Mouse (Mus musculus): ENCODE measurements around the gene Apoc4. TPM values are rescaled to one million over a fixed set of nuclear protein-coding genes. Genes with fewer than 3 reads are reported as not detected.

Apoc4 gene
- polyA plus RNA-seq, 1 experiment from 2014 or later, result 0.29 TPM

DNA sequence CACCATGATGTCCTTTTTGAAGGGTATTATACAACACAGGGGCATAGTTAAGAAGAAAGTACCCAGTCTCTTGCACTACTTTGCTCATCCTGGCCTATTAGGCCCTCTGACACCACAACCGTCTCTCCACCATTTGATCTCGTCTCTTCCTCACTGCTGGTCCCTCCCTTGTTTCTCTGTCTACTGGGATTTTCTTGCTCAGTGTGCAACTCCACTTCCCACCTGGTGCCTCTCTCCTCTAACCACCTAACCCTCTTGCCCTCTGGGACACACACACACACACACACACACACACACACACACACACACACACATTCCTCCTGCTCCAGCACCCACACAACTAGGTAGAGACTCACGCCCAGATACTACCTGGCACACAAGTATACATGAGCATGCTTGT is 2.4 kb downstream of the Apoc4 start:
- no peak for DNase-seq (ENCODE audit: low spot score)

DNA sequence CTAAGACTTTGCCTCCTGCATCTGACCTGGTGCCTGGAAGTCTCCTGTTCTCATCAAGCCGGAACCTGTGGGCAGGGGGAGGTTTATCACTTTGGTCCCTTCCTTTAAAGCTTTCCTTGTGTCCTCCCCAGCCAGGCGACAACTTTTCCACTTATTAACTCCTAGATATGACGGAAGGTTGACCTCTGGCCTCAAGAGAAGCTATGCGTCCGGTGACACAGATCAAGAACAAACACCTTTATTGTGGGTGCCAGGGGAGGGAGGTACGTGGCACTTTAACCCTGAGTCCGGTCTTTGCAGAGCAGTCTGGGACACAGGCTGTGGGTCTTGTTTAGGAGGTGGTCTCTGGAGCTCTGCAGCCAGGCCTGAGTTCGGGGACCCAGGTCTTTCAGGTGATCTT is 3.4 kb downstream of the Apoc4 start, which contains the start of gene Apoc2:
Gene Apoc2, minus strand, starts transcription at position 70 of the 400 bp plus-strand sequence.
- no peak for DNase-seq (ENCODE audit: low spot score)

DNA sequence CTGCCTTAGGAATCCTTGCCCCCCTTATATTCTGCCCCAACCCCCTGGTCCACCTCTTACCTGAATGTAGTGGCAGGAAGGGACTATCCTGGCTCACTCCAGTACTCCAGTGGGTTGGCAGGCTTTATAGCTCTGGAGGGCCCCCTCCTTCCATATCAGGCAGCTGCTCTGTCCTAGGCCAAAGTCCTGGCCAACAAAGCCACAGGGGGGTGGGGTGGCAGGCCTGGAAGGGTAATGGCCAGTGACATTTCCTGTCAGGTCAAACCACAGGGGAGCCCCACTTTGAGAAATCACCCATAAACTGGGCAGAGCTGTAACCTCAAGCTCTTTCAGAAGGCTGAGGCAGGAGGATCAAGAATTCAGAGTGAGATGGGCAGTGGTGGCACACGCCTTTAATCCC is 4.6 kb downstream of the Apoc4 start:
- DNase-seq (ENCODE audit: low spot score), result no peak

DNA sequence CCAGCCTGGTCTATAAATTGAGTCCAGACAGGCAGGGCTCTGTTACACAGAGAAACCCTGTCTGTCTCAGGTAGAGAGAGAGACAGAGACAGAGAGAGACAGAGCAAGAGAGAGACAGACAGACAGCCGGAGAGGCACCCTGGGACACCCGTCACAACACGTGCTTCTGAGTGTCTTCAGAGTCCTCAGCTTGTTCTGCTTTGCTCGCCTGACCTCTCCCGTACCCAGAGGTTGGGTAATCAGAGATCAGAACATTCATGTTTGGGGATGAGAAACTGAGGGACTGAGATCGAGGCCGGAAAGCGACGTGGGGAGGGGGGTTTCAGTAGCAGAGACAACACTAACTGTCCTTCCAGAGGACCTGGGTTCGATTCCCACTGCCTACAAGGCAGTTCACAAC is 5.5 kb downstream of the Apoc4 start:
- no peak for DNase-seq (ENCODE audit: low spot score)

DNA sequence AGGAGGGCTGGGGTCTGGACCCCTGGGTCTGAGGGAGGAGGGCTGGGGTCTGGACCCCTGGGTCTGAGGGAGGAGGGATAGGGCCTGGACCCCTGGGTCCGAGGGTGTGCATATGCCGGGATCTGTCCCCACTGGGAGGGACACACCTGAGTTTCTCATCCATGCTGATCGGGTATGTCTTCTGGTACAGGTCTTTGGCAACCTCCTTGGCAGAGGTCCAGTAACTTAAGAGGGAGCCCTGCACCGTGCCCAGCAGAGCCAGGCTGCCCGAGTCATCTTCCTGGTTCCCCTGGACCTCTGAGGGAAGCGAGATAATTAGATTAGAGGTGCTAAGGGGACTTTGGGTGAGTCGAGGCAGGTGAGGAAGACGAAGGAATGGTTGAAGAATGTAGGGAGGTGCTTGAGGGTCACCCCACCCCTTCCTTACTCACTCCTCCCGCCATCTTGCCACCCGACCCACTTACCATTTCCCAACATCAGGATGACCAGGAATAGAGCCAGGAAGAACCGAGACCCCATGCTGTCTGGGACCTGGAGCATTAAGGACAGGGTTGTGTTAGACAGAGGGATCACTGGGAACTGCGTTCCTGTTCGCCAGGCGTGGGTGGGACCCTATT is 8.1 kb downstream of the Apoc4 start:
- DNase-seq (ENCODE audit: low spot score), result no peak

DNA sequence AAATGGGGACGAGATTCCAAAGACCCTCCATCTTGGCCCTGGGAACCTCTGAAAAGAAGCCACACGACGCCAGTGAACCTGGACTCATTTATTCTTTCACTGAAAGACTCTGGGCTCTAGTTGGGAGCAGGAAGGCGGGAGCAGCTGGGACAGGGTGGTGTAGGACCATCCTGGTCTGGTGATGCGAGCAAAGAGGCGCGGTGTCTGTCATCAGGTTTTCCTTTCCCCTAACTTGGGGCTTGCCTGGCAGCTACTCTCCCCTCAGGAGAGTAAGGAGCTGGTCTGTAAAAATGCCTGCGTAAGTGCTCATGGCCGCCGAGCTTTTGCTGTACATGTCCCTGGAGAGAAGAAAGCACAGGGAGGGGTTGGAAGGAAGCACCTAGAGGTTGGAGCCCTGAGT is 9.8 kb downstream of the Apoc4 start:
- no peak for DNase-seq (ENCODE audit: low spot score)

DNA sequence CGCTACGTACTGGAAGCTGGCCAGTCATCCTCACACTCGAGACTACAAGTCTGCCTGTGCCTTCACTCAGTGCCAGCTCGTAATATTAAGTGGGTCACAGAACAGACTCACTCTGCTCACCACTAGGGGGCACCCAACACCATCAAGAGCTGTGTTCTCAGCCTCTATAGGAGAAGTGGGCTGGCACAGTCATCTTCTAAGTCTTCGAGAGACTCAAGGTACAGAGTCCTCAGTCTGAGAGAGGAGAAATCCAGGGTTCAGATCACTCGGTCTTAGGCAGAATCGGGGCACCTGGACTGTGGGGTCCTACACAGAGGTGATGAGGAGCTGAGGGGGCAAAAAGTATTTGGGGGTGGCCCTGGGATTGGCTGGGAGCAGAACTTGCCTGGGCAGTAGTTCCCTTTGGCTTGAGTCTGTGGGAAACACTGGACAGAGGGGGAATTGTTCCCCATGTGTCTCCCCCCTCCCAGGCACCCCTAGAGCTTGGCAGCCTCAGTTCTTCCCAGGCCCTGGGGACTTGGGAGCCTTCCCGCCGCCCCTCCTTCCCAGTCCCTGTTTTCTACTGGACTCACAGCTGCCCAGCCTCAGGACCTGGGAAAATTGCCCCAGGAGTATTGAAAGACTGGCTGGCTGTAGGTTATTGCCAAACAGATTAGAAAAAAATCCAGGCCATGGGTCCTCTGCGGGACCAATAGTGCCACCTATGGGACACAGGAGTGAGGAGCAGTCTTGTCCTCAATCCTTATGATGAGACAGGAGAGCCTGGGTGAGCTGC is 12.1 kb downstream of the Apoc4 start:
- DNase-seq (ENCODE audit: low spot score), result peak; percentile 93

DNA sequence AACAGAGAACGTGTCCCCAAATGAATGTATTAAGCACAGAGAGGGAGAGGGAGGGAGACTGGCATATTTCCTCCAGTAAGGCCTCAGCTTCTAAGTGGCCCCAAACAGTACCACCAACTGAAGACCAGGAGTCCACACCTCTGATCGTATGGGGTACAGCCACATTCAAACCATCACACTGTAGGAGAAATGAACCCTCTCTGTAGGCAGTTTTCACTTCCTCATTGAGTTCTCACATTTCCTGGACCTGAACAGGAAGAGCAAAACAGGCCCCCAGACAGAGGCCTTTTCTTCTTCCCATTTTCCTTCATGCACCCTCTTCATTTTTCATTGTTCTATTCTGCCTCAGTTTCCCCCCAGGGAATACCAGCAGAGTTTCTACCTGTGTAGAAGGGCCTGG is 13.8 kb downstream of the Apoc4 start:
- no peak for DNase-seq (ENCODE audit: low spot score)

DNA sequence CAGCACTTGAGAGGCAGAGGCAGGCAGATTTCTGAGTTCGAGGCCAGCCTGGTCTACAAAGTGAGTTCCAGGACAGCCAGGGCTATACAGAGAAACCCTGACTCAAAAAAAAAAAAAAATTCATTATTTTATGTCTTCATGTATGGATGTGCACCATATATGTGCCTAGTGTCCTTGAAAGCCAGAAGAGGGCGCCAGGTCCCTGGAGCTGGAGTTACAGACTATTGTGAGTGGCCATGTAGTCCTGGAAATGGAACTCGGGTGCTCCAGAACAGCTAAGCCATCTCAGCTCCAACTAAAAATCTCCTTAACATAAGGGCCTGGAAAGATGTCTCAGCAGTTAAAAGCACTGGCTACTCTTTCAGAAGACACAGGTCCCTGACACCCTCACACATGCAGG is 14.5 kb downstream of the Apoc4 start:
- peak; percentile 23 for DNase-seq (ENCODE audit: low spot score)

DNA sequence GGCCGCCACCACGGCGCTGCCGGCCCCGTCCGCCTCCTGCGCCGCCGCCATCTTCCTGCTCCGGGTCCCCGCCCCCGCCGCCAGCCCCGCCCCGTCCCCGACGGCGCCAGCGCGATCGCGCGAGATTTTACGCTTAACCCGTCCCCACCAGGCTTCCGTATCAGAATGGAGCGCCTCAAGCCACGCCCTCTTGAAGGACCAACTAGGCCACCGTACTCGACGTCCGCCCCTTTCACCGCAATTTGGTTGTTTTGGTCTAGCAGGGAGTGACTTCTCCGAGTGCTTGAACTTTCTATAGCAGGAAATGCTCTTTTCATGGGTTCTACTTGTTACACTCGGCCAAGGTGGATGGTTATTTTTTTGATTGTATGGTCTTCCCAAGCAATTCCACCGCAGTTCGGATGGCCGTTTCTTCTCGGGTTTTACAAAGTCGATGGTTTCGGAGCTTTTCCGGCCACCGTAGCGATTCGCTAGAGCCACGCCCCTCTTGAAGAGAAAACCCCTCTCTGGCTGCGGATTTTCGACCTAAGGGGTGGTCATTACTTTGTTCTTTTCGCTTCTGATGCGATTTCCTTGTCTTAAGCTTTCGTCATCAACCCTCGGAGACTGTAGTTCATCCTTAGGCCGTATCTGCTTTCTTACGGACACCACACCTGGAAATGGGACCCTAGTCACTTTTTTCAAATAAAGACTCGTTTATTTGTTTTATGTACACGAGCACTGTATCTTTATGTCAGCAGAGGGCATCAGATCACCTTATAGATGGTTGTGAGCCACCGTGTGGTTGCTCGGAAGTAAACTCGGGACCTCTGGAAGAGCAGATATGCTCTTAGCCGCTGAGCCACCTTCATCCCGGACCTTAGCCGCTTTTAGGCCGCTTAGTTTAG is 16.1 kb downstream of the Apoc4 start, which contains the start of gene Clptm1:
Gene Clptm1, minus strand, starts transcription at position 79 of the 887 bp plus-strand sequence.
- DNase-seq (ENCODE audit: low spot score), result peak; percentile 99

DNA sequence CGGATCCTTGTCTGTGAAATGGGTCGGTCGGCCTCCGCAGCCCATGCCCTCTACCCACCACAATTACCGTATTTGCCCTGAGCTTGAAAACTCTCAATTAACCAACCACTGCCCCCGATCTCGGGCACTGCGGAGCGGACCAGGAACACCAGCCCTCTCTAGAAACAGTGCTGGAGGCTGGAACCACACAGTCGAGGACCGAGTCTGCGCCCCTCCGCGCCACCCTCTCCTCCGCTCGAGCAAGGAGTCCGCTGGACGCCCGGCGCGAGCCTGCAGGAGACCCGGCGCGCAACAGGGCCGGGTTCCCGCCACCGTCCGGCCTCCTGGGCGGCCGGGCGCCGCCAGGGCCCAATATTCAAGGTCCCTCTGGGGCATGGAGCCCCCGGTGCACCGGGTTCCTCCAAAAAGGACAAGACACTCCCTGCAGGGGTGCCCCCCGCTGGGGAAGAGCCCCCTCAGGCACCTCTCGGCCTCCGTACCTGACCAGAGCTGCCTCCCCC is 16.8 kb downstream of the Apoc4 start:
- DNase-seq (ENCODE audit: low spot score), result no peak

DNA sequence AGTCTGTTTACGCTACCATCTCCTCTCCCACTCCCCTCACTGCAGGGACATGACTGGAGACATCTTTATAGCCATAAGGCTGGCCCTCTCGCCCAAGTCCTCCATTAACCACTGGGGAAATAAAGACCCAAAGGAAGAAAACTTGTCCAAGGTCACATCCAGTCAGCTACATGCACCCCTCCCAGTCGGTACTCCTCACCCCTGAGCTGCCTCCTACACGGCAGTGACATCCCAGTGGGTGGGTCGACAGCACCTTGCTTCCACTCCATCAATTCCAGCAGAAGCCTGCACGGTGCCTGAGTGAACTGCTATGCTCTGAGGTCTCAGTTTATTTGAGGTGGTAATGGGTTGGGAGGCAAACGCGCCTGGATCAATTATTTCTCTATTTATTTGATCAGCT is 17.3 kb downstream of the Apoc4 start:
- no peak for DNase-seq (ENCODE audit: low spot score)

DNA sequence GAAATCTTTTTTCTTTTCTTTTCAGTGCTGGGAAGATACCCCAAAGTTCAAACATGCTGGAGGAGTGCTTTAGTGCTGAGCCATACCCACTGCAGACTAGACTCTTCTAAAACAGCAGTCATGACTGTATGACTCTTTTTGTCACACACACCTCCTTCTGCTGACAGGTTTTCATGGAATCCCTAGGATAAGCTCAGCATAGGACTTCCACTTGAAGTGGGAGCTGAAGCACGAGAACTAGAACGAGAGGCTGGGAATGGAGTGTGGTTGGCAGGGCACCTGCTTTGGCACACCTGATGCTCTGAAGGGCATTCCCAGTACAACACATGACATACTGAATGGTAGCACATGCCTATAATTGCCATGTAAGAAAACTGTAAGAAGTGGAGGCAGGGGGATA is 28.7 kb downstream of the Apoc4 start:
- no peak for DNase-seq (ENCODE audit: low spot score)

DNA sequence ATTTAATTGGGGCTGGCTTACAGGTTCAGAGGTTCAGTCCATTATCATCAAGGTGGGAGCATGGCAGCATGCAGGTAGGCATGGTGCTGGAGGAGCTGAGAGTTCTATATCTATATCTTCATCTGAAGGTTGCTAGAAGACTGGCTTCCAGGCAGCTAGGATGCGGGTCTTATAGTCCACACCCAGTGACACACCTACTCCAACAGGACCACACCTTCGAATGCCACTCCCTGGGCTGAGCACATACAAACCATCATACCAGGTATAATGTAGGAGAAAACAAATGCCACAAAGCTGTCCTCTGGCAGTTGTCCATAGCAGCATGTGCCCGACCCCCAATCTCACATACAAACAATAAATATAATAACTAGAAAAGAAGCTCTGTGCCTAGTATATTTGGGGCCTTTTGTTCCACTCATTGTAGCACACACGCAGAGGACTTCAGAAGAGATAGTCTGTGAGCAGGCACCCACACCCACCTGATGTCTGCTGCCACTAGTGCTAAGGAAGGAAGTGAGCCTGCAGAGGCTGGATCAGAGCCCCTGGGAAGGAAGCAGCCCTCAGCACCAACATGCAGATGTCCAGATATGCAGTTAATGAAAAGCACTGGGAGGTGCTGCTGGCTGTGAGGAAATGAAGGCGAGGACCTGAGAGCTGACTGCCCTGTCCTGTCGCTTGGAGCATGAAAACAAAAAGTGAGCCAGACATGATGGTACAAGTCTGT is 30.1 kb downstream of the Apoc4 start:
- DNase-seq (ENCODE audit: low spot score), result no peak

DNA sequence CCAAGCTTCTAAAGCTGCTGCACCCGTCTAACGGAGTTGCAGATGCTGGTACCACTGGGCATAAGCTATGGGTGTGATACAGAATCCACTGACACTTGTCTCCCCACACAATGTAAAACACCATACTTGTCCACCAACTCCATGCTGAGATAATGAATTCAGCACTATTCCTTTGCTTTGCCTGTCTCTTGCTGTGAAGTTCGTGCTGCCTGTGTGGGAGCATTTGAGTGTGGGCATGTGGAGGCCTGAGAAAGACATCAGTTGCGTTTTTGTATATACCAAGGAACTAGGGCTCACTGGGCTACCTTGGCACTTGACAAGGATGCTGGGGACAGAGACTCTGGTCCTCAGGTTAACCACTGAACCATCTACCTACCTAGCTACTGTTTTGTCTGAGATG is 40.1 kb downstream of the Apoc4 start:
- no peak for DNase-seq (ENCODE audit: low spot score)

DNA sequence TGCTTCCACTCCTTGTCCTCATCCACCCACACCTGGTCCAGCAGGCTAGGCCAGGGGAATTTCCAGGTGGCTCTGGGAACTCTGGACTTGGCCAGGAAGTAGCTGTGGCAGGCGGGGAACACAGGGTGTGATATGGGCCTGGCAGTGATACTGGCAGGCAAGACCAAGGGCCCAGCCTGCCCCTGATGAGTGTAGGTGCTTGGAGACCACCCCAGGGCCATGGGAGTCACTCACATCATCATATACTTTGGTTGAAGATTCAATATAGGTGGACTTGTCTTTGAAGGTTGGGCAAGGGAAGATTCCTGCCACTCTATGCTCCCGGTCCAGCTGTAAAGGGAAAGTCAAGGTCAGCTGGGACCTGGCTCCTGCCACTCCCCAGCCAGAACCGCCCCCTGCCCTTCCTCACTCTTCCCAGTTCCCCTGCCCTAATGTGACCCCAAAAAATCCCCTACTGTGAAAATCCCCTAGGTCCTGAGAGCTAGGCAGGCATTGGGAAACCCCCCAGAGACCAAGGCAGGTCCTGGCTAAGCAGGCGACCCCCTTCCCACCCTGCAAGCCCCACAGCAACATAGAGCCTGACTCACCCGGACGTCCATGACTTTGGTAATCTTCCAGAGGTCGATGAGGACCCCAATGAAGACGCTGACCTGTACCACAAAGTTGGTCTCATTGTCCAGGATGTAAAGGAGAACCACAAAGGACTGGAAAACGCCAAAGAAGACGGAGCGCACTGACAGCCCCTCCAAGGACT is 46.0 kb downstream of the Apoc4 start:
- no peak for DNase-seq (ENCODE audit: low spot score)

DNA sequence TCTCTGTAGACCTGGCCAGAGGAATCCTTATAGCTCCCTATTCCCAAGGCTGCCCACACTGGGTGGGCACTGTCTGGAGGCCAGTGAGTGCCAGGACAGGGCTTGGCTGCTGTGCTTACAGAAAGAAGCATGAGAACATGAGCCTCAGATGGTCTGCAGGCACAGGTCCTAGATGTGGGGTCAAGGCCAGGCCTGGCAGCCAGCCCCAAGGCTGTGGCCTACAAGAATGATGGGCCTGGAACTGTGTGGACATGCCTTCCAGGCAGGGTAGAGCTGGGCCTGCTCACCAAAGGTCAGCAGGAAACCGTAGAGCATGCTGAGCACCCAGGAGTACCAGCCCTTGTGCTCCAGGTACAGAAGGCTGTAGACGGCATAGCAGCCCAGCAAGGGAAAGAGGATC is 46.7 kb downstream of the Apoc4 start:
- DNase-seq (ENCODE audit: low spot score), result no peak

DNA sequence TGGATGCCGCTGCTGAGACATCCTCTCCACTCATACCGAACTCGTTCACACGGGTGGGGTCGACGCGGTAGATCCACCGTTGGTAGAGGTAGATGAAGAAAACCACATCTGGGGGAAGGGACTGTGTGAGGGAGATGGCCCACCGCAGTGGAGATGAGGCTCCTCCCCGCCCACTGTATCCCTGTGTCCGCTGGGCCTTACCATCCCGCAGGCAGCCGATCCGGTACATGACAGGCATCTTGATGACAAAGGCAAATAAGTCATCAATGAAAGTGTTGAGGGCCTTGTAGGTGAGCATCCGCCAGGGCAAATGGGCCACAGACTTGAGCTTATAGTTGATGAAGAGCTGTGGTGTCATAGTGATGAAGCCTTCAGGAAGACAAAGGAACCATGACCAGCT is 47.4 kb downstream of the Apoc4 start:
- DNase-seq (ENCODE audit: low spot score), result no peak

DNA sequence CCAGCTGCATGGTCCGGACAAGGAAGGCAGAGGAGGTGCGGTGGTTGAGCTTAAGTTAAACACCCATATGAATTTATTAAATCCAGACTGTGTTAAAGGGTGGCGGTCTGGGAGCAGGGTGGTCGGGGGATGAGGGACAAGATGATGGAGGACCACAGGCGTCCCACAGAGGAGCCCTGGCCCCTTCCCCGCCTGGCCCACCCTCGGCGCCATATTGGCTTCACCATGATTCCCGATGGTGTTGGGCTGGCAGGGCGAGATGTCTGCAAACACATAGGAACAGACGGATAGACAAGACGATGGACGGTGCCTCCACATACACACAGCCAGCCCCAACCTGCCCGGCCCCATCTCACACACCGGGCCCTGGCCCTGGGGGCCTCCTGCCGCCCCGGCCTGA is 48.1 kb downstream of the Apoc4 start:
- DNase-seq (ENCODE audit: low spot score), result no peak

DNA sequence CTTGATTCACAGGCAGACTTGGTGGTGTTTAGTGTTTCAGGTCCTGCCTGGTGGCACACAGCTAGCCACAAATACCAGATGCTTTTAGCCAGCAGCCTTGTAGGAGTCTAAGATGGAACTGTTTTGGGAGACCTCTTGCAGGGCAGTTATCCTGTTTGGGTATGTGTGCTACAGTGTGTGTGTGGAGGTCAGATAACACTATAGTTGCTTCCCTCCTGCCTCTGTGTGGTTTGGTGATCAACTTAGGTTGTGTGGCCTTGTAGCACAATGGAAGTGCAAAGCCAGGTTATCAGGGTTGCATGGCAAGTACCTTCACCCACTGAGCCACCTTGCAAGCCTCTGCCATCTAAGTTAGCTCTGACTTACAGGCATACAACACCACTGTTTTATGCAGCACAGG is 48.6 kb downstream of the Apoc4 start:
- no peak for DNase-seq (ENCODE audit: low spot score)
